Mouse (Mus musculus): ENCODE results near the gene Spop. TPM values are rescaled to one million over a fixed set of nuclear protein-coding genes. Genes with fewer than 3 reads are reported as not detected.

The Spop gene
- polyA plus RNA-seq (2015; fragmentation: Nextera tagmentation; extraction: Ambion mirVana): 139 TPM in 2 replicates

DNA sequence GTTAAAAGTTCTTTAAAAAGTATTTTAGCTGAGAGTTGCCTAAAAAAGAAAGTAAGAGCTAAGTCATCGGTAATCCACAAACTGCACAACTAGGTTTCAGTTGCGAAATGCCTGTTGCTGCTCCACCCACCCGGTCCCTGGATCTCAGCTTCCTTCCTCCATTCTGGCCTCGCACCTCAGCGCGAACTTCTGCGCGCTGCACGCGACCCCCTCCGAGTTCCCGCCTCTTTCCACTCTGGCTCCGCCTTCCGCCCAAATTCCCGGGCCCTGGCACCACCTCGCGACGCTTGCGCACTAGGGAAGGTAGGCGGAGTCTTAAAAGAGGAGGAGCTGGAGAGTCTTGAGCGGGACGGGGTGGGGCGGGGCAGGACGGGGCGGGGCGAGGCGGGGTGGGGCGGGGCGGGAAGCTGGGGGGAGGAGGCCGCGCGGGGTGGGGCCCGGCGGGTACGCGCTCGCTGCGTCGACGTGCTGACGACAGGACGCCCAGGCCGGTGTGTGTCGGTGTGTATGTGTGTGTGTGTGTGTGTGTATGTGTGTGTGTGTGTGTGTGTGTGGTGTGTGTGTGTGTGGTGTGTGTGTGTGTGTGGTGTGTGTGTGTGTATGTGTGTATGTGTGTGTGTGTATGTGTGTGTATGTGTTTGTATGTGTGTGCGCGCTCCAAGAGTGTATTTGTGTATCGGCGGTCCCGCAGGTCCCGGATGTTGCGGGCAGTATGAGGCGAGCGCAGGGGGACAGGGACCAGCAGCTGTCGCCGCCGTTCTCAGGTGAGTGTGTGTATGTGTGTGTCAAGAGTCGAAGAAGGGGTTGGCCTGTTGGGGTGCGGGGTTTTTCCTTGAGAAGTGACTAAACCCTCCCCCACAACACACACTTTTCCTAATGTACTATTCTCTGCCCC lies at the start of gene Spop:
Gene Spop (plus strand): TSS at position 440 of the 895 bp plus-strand sequence.
- H3K4me2 ChIP-seq: peak within 1 kb of the TSS; percentile 80
- WGBS: 3% methylated on average over 53 of the region's 58 CpGs
- H3K9me3 ChIP-seq (replicated peaks): 0 out of 2 replicates have a peak, but pooled peaks cover 4% of the 10 kb centered on the region

GRCm38 (mm10) chr11:95364388-95364787 lies 49.5 kb upstream of the Spop start:
- WGBS: 88% methylated on average over 5 of the region's 5 CpGs

More for the DNA sequence above, at the start of gene Spop:
- peaks cover 2% of the 10 kb centered on the region; the same call in 1 of the 2 replicates for H3K36me3 ChIP-seq
- peak within 1 kb of the TSS; percentile 96 for H3K27ac ChIP-seq
- H3K9ac ChIP-seq: peak within 1 kb of the TSS; percentile 60
- H3K27me3 ChIP-seq: no peaks in the 10 kb centered on the region
- H3K4me1 ChIP-seq: peaks cover 13% of the 10 kb centered on the region
- ATAC-seq (replicated peaks; ENCODE audit: low FRiP score): peak; percentile 88
- peak within 1 kb of the TSS; percentile 69 for H3K4me3 ChIP-seq (replicated peaks)

GRCm38 (mm10) chr11:95365596-95365995 lies 48.3 kb upstream of the Spop start:
- Histone ChIP-seq H3K4me1 (peaks cover 21% of the 10 kb centered on the region), H3K9me3 (replicated peaks) (no peaks in the 10 kb centered on the region), H3K4me3 (replicated peaks) (no peak overlapping the region), H3K9ac (no peak overlapping the region), H3K4me2 (no peak overlapping the region), H3K27ac (peak overlapping the region; percentile 25; the same call in 1 of the 2 replicates), H3K36me3 (no peaks in the 10 kb centered on the region), H3K27me3 (no peaks in the 10 kb centered on the region)
- 61% methylated on average over 10 of the region's 10 CpGs for WGBS
- no peak for ATAC-seq (replicated peaks; ENCODE audit: low FRiP score)

More at GRCm38 (mm10) chr11:95364388-95364787, 49.5 kb upstream of the Spop start:
- Histone ChIP-seq H3K36me3 (no peaks in the 10 kb centered on the region), H3K4me1 (peaks cover 9% of the 10 kb centered on the region), H3K9ac (no peak overlapping the region), H3K27me3 (no peaks in the 10 kb centered on the region), H3K9me3 (replicated peaks) (no peaks in the 10 kb centered on the region), H3K27ac (no peak overlapping the region), H3K4me3 (replicated peaks) (no peak overlapping the region), H3K4me2 (no peak overlapping the region)
- ATAC-seq (replicated peaks; ENCODE audit: low FRiP score): no peak

DNA sequence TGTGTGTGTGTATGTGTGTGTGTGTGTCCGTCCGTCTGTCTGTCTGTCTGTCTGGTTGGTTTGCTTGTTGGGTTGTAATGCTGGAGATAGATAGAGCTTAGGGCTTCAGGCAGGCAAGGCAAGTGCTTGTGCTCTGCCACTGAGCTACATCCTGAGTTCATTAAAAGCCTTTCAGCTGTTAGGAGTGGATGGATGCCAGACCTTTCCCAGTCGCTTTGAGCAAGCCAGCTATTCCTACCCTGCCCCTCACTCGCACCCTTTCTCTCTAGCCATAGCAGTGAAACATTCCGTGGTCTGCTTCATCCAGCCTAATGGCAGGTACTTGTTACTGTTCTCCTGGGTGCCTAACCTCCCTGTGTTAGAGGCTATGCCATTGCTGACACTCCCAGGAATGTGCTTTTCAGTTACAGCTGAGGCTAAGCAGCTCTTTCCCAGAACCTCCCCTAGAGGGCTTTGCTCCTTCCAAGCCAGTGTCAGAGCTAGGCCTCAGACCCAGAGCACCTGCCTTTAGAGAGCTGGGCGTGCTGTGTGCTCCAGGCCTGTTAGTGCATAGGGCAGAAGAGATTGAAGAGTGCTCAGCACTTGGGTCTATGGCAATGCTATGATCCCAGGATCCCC lies 47.5 kb upstream of the Spop start:
- H3K9ac ChIP-seq: no peak overlapping the region
- H3K9me3 ChIP-seq (replicated peaks): no peaks in the 10 kb centered on the region
- no peak overlapping the region for H3K27ac ChIP-seq
- no peak overlapping the region for H3K4me2 ChIP-seq
- H3K27me3 ChIP-seq: no peaks in the 10 kb centered on the region
- H3K4me3 ChIP-seq (replicated peaks): no peak overlapping the region
- H3K4me1 ChIP-seq: peaks cover 22% of the 10 kb centered on the region
- WGBS: 73% methylated on average over 6 of the region's 6 CpGs
- no peaks in the 10 kb centered on the region for H3K36me3 ChIP-seq
- no peak for ATAC-seq (replicated peaks; ENCODE audit: low FRiP score)

DNA sequence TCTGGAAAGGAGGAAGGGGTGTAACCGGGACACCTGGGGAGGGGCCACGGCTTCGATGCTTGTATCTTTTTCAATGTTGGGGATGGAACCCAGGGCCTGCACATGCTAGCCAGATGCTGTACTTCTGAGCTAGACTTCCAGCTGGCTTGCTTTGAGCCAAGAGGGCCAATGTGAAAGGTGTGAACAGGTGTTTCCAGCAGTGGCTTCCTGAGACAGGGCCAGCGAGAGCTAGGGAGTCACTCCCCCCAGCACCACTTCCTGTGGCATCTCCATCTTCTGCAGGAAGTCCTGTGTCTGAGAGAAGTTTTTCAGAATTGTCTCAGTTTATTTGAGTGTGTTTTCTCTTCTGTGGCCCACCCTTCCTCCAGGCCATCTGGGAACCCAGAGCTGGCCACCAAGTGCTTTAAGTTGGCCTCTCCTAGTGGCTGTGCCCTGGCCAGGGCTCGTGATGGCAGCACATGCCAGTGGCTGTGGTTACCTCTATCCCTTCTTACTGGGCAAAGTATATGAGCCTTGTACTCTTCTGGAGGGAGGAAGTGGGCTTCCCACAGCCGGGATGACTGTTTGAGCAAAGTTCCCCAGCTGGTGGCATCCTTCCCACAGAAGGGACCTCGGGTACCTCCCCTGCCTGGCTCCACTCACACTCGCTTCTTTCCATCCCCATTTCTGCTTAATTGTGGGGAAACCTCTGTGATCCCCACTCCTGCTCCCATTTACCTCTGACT lies 46.7 kb upstream of the Spop start:
- Histone ChIP-seq H3K36me3 (peaks cover 4% of the 10 kb centered on the region), H3K4me1 (peaks cover 26% of the 10 kb centered on the region), H3K9me3 (replicated peaks) (no peaks in the 10 kb centered on the region), H3K27ac (no peak overlapping the region), H3K9ac (no peak overlapping the region), H3K4me2 (no peak overlapping the region), H3K27me3 (no peaks in the 10 kb centered on the region), H3K4me3 (replicated peaks) (no peak overlapping the region)
- 88% methylated on average over 8 of the region's 8 CpGs for WGBS
- ATAC-seq (replicated peaks; ENCODE audit: low FRiP score): no peak

- no peak overlapping the region for H3K4me2 ChIP-seq
- no peak for ATAC-seq (replicated peaks; ENCODE audit: low FRiP score)
- H3K9me3 ChIP-seq (replicated peaks): no peaks in the 10 kb centered on the region
- H3K27me3 ChIP-seq: no peaks in the 10 kb centered on the region
- H3K4me1 ChIP-seq: peaks cover 26% of the 10 kb centered on the region
- no peak overlapping the region for H3K4me3 ChIP-seq (replicated peaks)
- peaks cover 15% of the 10 kb centered on the region for H3K36me3 ChIP-seq
- no peak overlapping the region for H3K27ac ChIP-seq
- WGBS: 80% methylated on average over 8 of the region's 8 CpGs
- no peak overlapping the region for H3K9ac ChIP-seq
Measured at GRCm38 (mm10) chr11:95368231-95368823, 45.6 kb upstream of the Spop start.

GRCm38 (mm10) chr11:95368871-95369270 lies 45.0 kb upstream of the Spop start:
- no peak overlapping the region for H3K4me2 ChIP-seq

GRCm38 (mm10) chr11:95369964-95370890 lies 43.7 kb upstream of the Spop start:
- ATAC-seq (replicated peaks; ENCODE audit: low FRiP score): 0 out of 2 replicates have a peak, but pooled peaks have one; percentile 24
- Histone ChIP-seq H3K36me3 (peaks cover 30% of the 10 kb centered on the region), H3K4me3 (replicated peaks) (no peak overlapping the region), H3K27me3 (no peaks in the 10 kb centered on the region), H3K9me3 (replicated peaks) (no peaks in the 10 kb centered on the region), H3K9ac (no peak overlapping the region), H3K4me2 (no peak overlapping the region), H3K27ac (peak overlapping the region; percentile 61; the same call in 1 of the 2 replicates), H3K4me1 (peaks cover 25% of the 10 kb centered on the region)
- WGBS: 52% methylated on average over 15 of the region's 15 CpGs

More at GRCm38 (mm10) chr11:95368871-95369270, 45.0 kb upstream of the Spop start:
- H3K27me3 ChIP-seq: no peaks in the 10 kb centered on the region
- H3K36me3 ChIP-seq: peaks cover 20% of the 10 kb centered on the region
- no peaks in the 10 kb centered on the region for H3K9me3 ChIP-seq (replicated peaks)
- no peak overlapping the region for H3K9ac ChIP-seq
- 88% methylated on average over 4 of the region's 4 CpGs for WGBS
- no peak overlapping the region for H3K4me3 ChIP-seq (replicated peaks)
- ATAC-seq (replicated peaks; ENCODE audit: low FRiP score): no peak
- H3K27ac ChIP-seq: no peak overlapping the region
- H3K4me1 ChIP-seq: peaks cover 26% of the 10 kb centered on the region

DNA sequence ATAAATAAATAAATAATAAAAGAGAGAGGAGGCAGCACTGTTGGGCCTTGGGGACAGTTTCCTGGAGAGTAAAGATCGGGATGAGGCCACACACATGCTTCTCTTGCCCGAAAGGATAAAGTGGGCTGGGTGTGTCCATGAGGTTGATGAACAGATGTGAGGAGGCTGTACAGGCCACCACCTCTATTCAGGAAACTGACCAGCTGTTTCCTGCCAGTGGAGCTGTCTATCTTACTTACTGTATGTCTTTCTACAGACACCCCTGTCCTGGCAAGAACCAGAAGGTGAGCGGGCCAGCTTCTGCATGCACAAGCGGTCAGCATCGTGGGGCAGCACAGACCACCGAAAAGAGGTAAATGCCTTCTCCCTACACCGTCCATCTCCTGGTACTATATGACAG lies 42.7 kb upstream of the Spop start:
- Histone ChIP-seq H3K9me3 (replicated peaks) (no peaks in the 10 kb centered on the region), H3K4me2 (no peak overlapping the region), H3K4me3 (replicated peaks) (no peak overlapping the region), H3K4me1 (peaks cover 17% of the 10 kb centered on the region), H3K27me3 (no peaks in the 10 kb centered on the region), H3K27ac (no peak overlapping the region), H3K36me3 (peaks cover 40% of the 10 kb centered on the region), H3K9ac (no peak overlapping the region)
- 89% methylated on average over 7 of the region's 7 CpGs for WGBS
- ATAC-seq (replicated peaks; ENCODE audit: low FRiP score): no peak

- H3K4me1 ChIP-seq: no peaks in the 10 kb centered on the region
- no peak overlapping the region for H3K27ac ChIP-seq
- peaks cover 72% of the 10 kb centered on the region for H3K36me3 ChIP-seq
- no peak overlapping the region for H3K9ac ChIP-seq
- no peaks in the 10 kb centered on the region for H3K9me3 ChIP-seq (replicated peaks)
- H3K4me2 ChIP-seq: no peak overlapping the region
- 80% methylated on average over 9 of the region's 9 CpGs for WGBS
- ATAC-seq (replicated peaks; ENCODE audit: low FRiP score): no peak
- H3K27me3 ChIP-seq: no peaks in the 10 kb centered on the region
- H3K4me3 ChIP-seq (replicated peaks): no peak overlapping the region
Measured at GRCm38 (mm10) chr11:95378926-95379325, 35.0 kb upstream of the Spop start.

DNA sequence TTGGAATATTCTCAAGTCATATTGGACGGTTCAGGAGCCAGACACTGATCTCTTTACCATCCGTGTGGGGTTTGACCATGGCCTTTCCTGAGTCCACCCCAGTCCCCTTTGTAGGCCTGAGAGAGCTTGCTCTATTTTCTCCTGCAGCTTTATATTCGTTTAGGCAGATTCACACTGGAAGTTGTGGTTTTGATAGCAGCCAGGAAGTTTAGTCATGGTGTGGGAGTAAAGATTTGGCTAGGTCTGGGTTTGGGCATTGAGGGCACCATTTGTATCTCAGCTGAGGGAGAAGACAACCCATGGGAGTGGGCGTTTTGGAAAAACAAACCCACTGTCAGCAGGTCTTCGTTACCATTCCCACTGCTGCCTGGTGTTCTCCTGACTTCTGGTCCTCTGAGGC lies 34.3 kb upstream of the Spop start:
- Histone ChIP-seq H3K27ac (no peak overlapping the region), H3K27me3 (no peaks in the 10 kb centered on the region), H3K9ac (no peak overlapping the region), H3K4me2 (no peak overlapping the region), H3K9me3 (replicated peaks) (no peaks in the 10 kb centered on the region), H3K4me1 (0 out of 2 replicates have a peak, but pooled peaks cover 3% of the 10 kb centered on the region), H3K4me3 (replicated peaks) (no peak overlapping the region), H3K36me3 (peaks cover 67% of the 10 kb centered on the region)
- no peak for ATAC-seq (replicated peaks; ENCODE audit: low FRiP score)
- WGBS: 68% methylated on average over 5 of the region's 5 CpGs
